Comparison of ENCODE assay signal across 24 mouse cellular contexts in genomic region chr4:138321488-138321887, GRCm38 (mm10). TPM values are rescaled to one million over a fixed set of nuclear protein-coding genes. Genes with fewer than 3 reads are reported as not detected.
A peak's percentile ranks its signal among the peaks of the same experiment; 100 is the strongest.
DNase-seq lines count a peak whose midpoint lies in the region; ATAC-seq and TF ChIP-seq lines count a peak whose summit lies in the region.
"Had no signal": no experiment of that assay in that cellular context is flagged by ENCODE, and none has a peak within 500 bp of the region (broad histone marks: within the 10 kb centered on the region; RNA-seq: fewer than 3 reads in every experiment).

No protein-coding gene starts in this region.

- H3K27ac ChIP-seq in embryonic facial prominence, embryonic 13.5 days, result no peak overlapping the region
- H3K27ac ChIP-seq in embryonic facial prominence, embryonic 10.5 days (replicated peaks), result no peak overlapping the region
- no peak overlapping the region for H3K27ac ChIP-seq in hindbrain, embryonic 13.5 days
- H3K27ac ChIP-seq in hindbrain, embryonic 12.5 days, result no peak overlapping the region
- H3K27ac ChIP-seq: embryonic facial prominence, embryonic 15.5 days; heart, adult 2 months; hindbrain, embryonic 10.5 days; hindbrain, embryonic 15.5 days had no signal

- no peak for ATAC-seq in embryonic facial prominence, embryonic 13.5 days (ENCODE audit: insufficient number of reproducible peaks, insufficient read depth, low FRiP score, low TSS enrichment, low read depth)
- ATAC-seq in hindbrain, embryonic 13.5 days (ENCODE audit: low FRiP score), result no peak
- ATAC-seq in hindbrain, embryonic 12.5 days (ENCODE audit: low FRiP score), result no peak
- ATAC-seq: activated CD4-positive, CD25-positive, alpha-beta regulatory T cell, adult 4 months; forebrain, embryonic 13.5 days; forebrain, embryonic 16.5 days; intestine, postnatal 0 days had no signal

- no peak overlapping the region for H3K4me3 ChIP-seq in embryonic facial prominence, embryonic 13.5 days
- no peak overlapping the region for H3K4me3 ChIP-seq in embryonic facial prominence, embryonic 10.5 days
- H3K4me3 ChIP-seq in hindbrain, embryonic 13.5 days, result no peak overlapping the region
- no peak overlapping the region for H3K4me3 ChIP-seq in hindbrain, embryonic 12.5 days
- no peak overlapping the region for H3K4me3 ChIP-seq in myocyte
- H3K4me3 ChIP-seq: embryonic facial prominence, embryonic 15.5 days; forebrain, embryonic 13.5 days; heart, adult 2 months; heart, embryonic 12.5 days; hindbrain, embryonic 10.5 days; hindbrain, embryonic 15.5 days had no signal

- H3K9me3 ChIP-seq in embryonic facial prominence, embryonic 13.5 days, result no peaks in the 10 kb centered on the region
- H3K9me3 ChIP-seq in embryonic facial prominence, embryonic 10.5 days, result 0 out of 2 replicates have a peak, but pooled peaks cover under 1% of the 10 kb centered on the region
- no peaks in the 10 kb centered on the region for H3K9me3 ChIP-seq in hindbrain, embryonic 13.5 days
- H3K9me3 ChIP-seq in hindbrain, embryonic 12.5 days (replicated peaks), result peaks cover 3% of the 10 kb centered on the region; the same call in 1 of the 2 replicates
- H3K9me3 ChIP-seq: embryonic facial prominence, embryonic 15.5 days; forebrain, embryonic 13.5 days; heart, embryonic 12.5 days; hindbrain, embryonic 15.5 days had no signal

- no peak for DNase-seq in embryonic facial prominence, embryonic 10.5 days (ENCODE audit: low spot score)
- DNase-seq in heart, adult 11 months, result peak; percentile 89
- no peak for DNase-seq in heart, postnatal 36 days
- DNase-seq: adrenal gland, adult 8-10 months; adrenal gland, postnatal 25 days; cerebellum, adult 11-12 months; cerebellum, adult 8-10 months; cerebellum, postnatal 10 days; cerebellum, postnatal 36 days; embryo, embryonic 11 days; gastrocnemius, postnatal 25 days; heart, adult 2 months had no signal

- no peak overlapping the region for H3ac ChIP-seq in myocyte (ENCODE audit: control insufficient read depth, insufficient read length)

- intact Hi-C loops in heart, postnatal 36 days (cut with DNase I), result no loop called here

- TF ChIP-seq POLR2A in myocyte (IDR thresholded peaks at IDR 0.05; ENCODE audit: insufficient read length, low read depth), result no peak

- H3K27me3 ChIP-seq in embryonic facial prominence, embryonic 13.5 days, result no peaks in the 10 kb centered on the region
- no peaks in the 10 kb centered on the region for H3K27me3 ChIP-seq in embryonic facial prominence, embryonic 10.5 days (replicated peaks; ENCODE audit: low read depth, poor library complexity, severe bottlenecking)
- no peaks in the 10 kb centered on the region for H3K27me3 ChIP-seq in hindbrain, embryonic 13.5 days
- peaks cover 2% of the 10 kb centered on the region; the same call in 1 of the 2 replicates for H3K27me3 ChIP-seq in hindbrain, embryonic 12.5 days
- H3K27me3 ChIP-seq in myocyte (ENCODE audit: control insufficient read depth, insufficient read depth, insufficient read length), result no peaks in the 10 kb centered on the region
- H3K27me3 ChIP-seq: embryonic facial prominence, embryonic 15.5 days; forebrain, embryonic 13.5 days; heart, embryonic 12.5 days; hindbrain, embryonic 15.5 days had no signal

- no peaks in the 10 kb centered on the region for H3K79me2 ChIP-seq in myocyte (ENCODE audit: control insufficient read depth, insufficient read depth)

- H3K9ac ChIP-seq in embryonic facial prominence, embryonic 13.5 days, result 0 out of 2 replicates have a peak overlapping the region, but pooled peaks have one; percentile 6
- H3K9ac ChIP-seq in hindbrain, embryonic 13.5 days, result peak overlapping the region; percentile 29
- H3K9ac ChIP-seq in hindbrain, embryonic 12.5 days, result no peak overlapping the region; the same call in 1 of the 2 replicates
- H3K9ac ChIP-seq: embryonic facial prominence, embryonic 15.5 days; forebrain, embryonic 13.5 days; hindbrain, embryonic 15.5 days had no signal

- peaks cover 32% of the 10 kb centered on the region for H3K36me3 ChIP-seq in embryonic facial prominence, embryonic 13.5 days
- H3K36me3 ChIP-seq in embryonic facial prominence, embryonic 10.5 days (replicated peaks), result peaks cover 22% of the 10 kb centered on the region
- H3K36me3 ChIP-seq in hindbrain, embryonic 13.5 days, result peaks cover 26% of the 10 kb centered on the region
- peaks cover 11% of the 10 kb centered on the region for H3K36me3 ChIP-seq in hindbrain, embryonic 12.5 days
- no peaks in the 10 kb centered on the region for H3K36me3 ChIP-seq in myocyte (ENCODE audit: control insufficient read depth, insufficient read depth)

- WGBS in embryonic facial prominence, embryonic 13.5 days, result 73% methylated on average over 7 of the region's 7 CpGs
- WGBS in embryonic facial prominence, embryonic 10.5 days, result 80% methylated on average over 7 of the region's 7 CpGs
- 74% methylated on average over 7 of the region's 7 CpGs for WGBS in hindbrain, embryonic 13.5 days
- 79% methylated on average over 7 of the region's 7 CpGs for WGBS in hindbrain, embryonic 12.5 days

- H3K4me2 ChIP-seq in embryonic facial prominence, embryonic 13.5 days, result no peak overlapping the region
- H3K4me2 ChIP-seq in hindbrain, embryonic 13.5 days, result no peak overlapping the region
- no peak overlapping the region for H3K4me2 ChIP-seq in hindbrain, embryonic 12.5 days (replicated peaks)
- no peak overlapping the region for H3K4me2 ChIP-seq in myocyte (ENCODE audit: low read depth)
- H3K4me2 ChIP-seq: embryonic facial prominence, embryonic 15.5 days; forebrain, embryonic 13.5 days; heart, embryonic 12.5 days; hindbrain, embryonic 15.5 days had no signal

- H3K4me1 ChIP-seq in embryonic facial prominence, embryonic 13.5 days, result peaks cover 7% of the 10 kb centered on the region
- H3K4me1 ChIP-seq in embryonic facial prominence, embryonic 10.5 days, result peaks cover 33% of the 10 kb centered on the region
- H3K4me1 ChIP-seq in hindbrain, embryonic 13.5 days (replicated peaks), result peaks cover 56% of the 10 kb centered on the region
- peaks cover 29% of the 10 kb centered on the region for H3K4me1 ChIP-seq in hindbrain, embryonic 12.5 days

TF ChIP-seq in myocyte, 11 proteins besides CTCF, POLR2A, EP300 and RAD21:
- peak in 1 of 3 experiments; percentile 59 for TF ChIP-seq MYOD1 (IDR thresholded peaks at IDR 0.05; ENCODE audit: control insufficient read depth in 1 of 3, insufficient read length in 2 of 3, low read depth in 2 of 3)
- no peak for TF ChIP-seq TCF3 (IDR thresholded peaks at IDR 0.05; ENCODE audit: insufficient read length, low read depth)
- TF ChIP-seq MYOG (IDR thresholded peaks at IDR 0.05; ENCODE audit: control insufficient read depth in 1 of 3, insufficient read depth in 1 of 3, insufficient read length in 2 of 3, low read depth in 2 of 3), result peak in 2 of 3 experiments; percentile 19 to 55

RNA-seq across cellular contexts. Expression of gene Pink1, which starts 4.6 kb away (rescaled TPM):
- 54.7 and 57.5 TPM in 2 replicates for polyA plus RNA-seq in embryonic facial prominence, embryonic 13.5 days (2015; fragmentation: Nextera tagmentation; extraction: Ambion mirVana)
- 29.0 and 30.6 TPM in 2 replicates for polyA plus RNA-seq in embryonic facial prominence, embryonic 10.5 days (2016; fragmentation: Nextera tagmentation; extraction: Ambion mirVana)
- 100 to 1,000 TPM; 629 to 755 TPM for total RNA-seq in heart, postnatal 36 days (2021)
- polyA plus RNA-seq in hindbrain, embryonic 13.5 days (2015; fragmentation: Nextera tagmentation; extraction: Ambion mirVana), result 91.0 and 93.8 TPM in 2 replicates
- polyA plus RNA-seq in hindbrain, embryonic 12.5 days (2016; fragmentation: Nextera tagmentation; extraction: Ambion mirVana), result 79.8 and 81.0 TPM in 2 replicates
- polyA plus RNA-seq in myocyte (2012; fragmentation: generic; extraction: Trizol), result 60.9 TPM

RNA-seq across cellular contexts. Expression of gene Ddost, which starts 17.0 kb away (rescaled TPM):
- 317 and 321 TPM in 2 replicates for polyA plus RNA-seq in embryonic facial prominence, embryonic 13.5 days (2015; fragmentation: Nextera tagmentation; extraction: Ambion mirVana)
- 273 and 284 TPM in 2 replicates for polyA plus RNA-seq in embryonic facial prominence, embryonic 10.5 days (2016; fragmentation: Nextera tagmentation; extraction: Ambion mirVana)
- total RNA-seq in heart, postnatal 36 days (2021), result 10 to 100 TPM; 63.7 to 64.2 TPM
- 208 and 213 TPM in 2 replicates for polyA plus RNA-seq in hindbrain, embryonic 13.5 days (2015; fragmentation: Nextera tagmentation; extraction: Ambion mirVana)
- 243 and 250 TPM in 2 replicates for polyA plus RNA-seq in hindbrain, embryonic 12.5 days (2016; fragmentation: Nextera tagmentation; extraction: Ambion mirVana)
- polyA plus RNA-seq in myocyte (2012; fragmentation: generic; extraction: Trizol), result 162 TPM

RNA-seq across cellular contexts. Expression of gene Cda, which starts 46.3 kb away (rescaled TPM):
- polyA plus RNA-seq in embryonic facial prominence, embryonic 13.5 days (2015; fragmentation: Nextera tagmentation; extraction: Ambion mirVana), result 4.1 and 6.5 TPM in 2 replicates
- polyA plus RNA-seq in embryonic facial prominence, embryonic 10.5 days (2016; fragmentation: Nextera tagmentation; extraction: Ambion mirVana), result 3.3 and 4.8 TPM in 2 replicates
- 1 to 10 TPM in 1 of 2 experiments, under 1 TPM in 1; 0.65 to 2.1 TPM for total RNA-seq in heart, postnatal 36 days (2021)
- 4.0 and 4.1 TPM in 2 replicates for polyA plus RNA-seq in hindbrain, embryonic 13.5 days (2015; fragmentation: Nextera tagmentation; extraction: Ambion mirVana)
- 3.4 and 4.4 TPM in 2 replicates for polyA plus RNA-seq in hindbrain, embryonic 12.5 days (2016; fragmentation: Nextera tagmentation; extraction: Ambion mirVana)
- 6.0 TPM for polyA plus RNA-seq in myocyte (2012; fragmentation: generic; extraction: Trizol)
- polyA plus RNA-seq: activated CD4-positive, CD25-positive, alpha-beta regulatory T cell, adult 4 months had no signal
